Mouse (Mus musculus) erythroblast, embryonic 14.5 days (primary cell): ENCODE measurements around the gene Sgca.

Experiments
- GATA1 ChIP-seq: IDR thresholded peaks from 2 replicates; pipeline ENCODE4 v1.6.1; 2012; ENCODE audit warnings: low read length, inconsistent platforms, mixed read lengths
- TAL1 ChIP-seq: IDR thresholded peaks from 3 replicates; pipeline ENCODE4 v1.6.1; 2012; ENCODE audit warnings: low read length, inconsistent platforms, mixed read lengths

- no peak for TF ChIP-seq GATA1
- TF ChIP-seq TAL1 = no peak
Measured at GRCm38 (mm10) chr11:95000128-95000527, 24.0 kb upstream of the Sgca start.
